Comparison of ENCODE assay signal across 23 mouse cellular contexts in genomic region chr3:71220818-71221217, GRCm38 (mm10).
DNase-seq lines count a peak whose midpoint lies in the region; ATAC-seq and TF ChIP-seq lines count a peak whose summit lies in the region.
"Had no signal": no experiment of that assay in that cellular context is flagged by ENCODE, and none has a peak within 500 bp of the region (broad histone marks: within the 10 kb centered on the region; RNA-seq: fewer than 3 reads in every experiment).

No protein-coding gene starts in this region.

- H3K36me3 ChIP-seq in forebrain, postnatal 0 days (ENCODE audit: insufficient read depth): no peaks in the 10 kb centered on the region
- H3K36me3 ChIP-seq in forebrain, embryonic 15.5 days: no peaks in the 10 kb centered on the region
- no peaks in the 10 kb centered on the region for H3K36me3 ChIP-seq in limb, embryonic 10.5 days
- H3K36me3 ChIP-seq: G1E; hindbrain, embryonic 12.5 days; hindbrain, embryonic 15.5 days had no signal

- no peak for TF ChIP-seq CTCF in forebrain, postnatal 0 days (IDR thresholded peaks at IDR 0.05; ENCODE audit: low read depth)
- TF ChIP-seq CTCF in brain, embryonic 14.5 days (IDR thresholded peaks at IDR 0.05; ENCODE audit: borderline replicate concordance, extremely low read depth, insufficient read depth, insufficient read length): no peak

- intact Hi-C loops in left cerebral cortex, postnatal 36 days (cut with DNase I): no loop called here

- H3K9ac ChIP-seq in forebrain, postnatal 0 days: no peak overlapping the region
- H3K9ac ChIP-seq in forebrain, embryonic 15.5 days (replicated peaks): no peak overlapping the region
- H3K9ac ChIP-seq: hindbrain, embryonic 12.5 days; hindbrain, embryonic 15.5 days had no signal

- no peak overlapping the region for H3K27ac ChIP-seq in forebrain, postnatal 0 days (ENCODE audit: low read depth, low read length)
- H3K27ac ChIP-seq in forebrain, embryonic 15.5 days (replicated peaks): no peak overlapping the region
- H3K27ac ChIP-seq in limb, embryonic 10.5 days: no peak overlapping the region
- H3K27ac ChIP-seq: heart, adult 2 months; hindbrain, embryonic 12.5 days; hindbrain, embryonic 15.5 days had no signal

- ATAC-seq in forebrain, postnatal 0 days: peak; percentile 78
- no peak for ATAC-seq in forebrain, embryonic 15.5 days (replicated peaks)
- ATAC-seq: forebrain, embryonic 14.5 days; Patski had no signal

- no peak for TF ChIP-seq POLR2A in brain, embryonic 14.5 days (IDR thresholded peaks at IDR 0.05; ENCODE audit: borderline replicate concordance, extremely low read depth, insufficient read depth, insufficient read length, poor library complexity, severe bottlenecking)

- no peaks in the 10 kb centered on the region; the same call in 1 of the 2 replicates for H3K4me1 ChIP-seq in forebrain, postnatal 0 days (ENCODE audit: insufficient read depth)
- no peaks in the 10 kb centered on the region for H3K4me1 ChIP-seq in forebrain, embryonic 15.5 days
- H3K4me1 ChIP-seq in limb, embryonic 10.5 days: no peaks in the 10 kb centered on the region
- H3K4me1 ChIP-seq: hindbrain, embryonic 12.5 days; hindbrain, embryonic 15.5 days had no signal

- no peaks in the 10 kb centered on the region for H3K27me3 ChIP-seq in forebrain, postnatal 0 days (ENCODE audit: insufficient read depth, low read length)
- H3K27me3 ChIP-seq in forebrain, embryonic 15.5 days: no peaks in the 10 kb centered on the region
- H3K27me3 ChIP-seq in limb, embryonic 10.5 days (ENCODE audit: low read depth, poor library complexity, severe bottlenecking): no peaks in the 10 kb centered on the region
- H3K27me3 ChIP-seq: CH12.LX; hindbrain, embryonic 12.5 days; hindbrain, embryonic 15.5 days; Patski had no signal

- H3K4me2 ChIP-seq in forebrain, postnatal 0 days (ENCODE audit: low read depth): no peak overlapping the region
- no peak overlapping the region for H3K4me2 ChIP-seq in forebrain, embryonic 15.5 days (replicated peaks)
- H3K4me2 ChIP-seq: heart, embryonic 11.5 days; hindbrain, embryonic 12.5 days; hindbrain, embryonic 15.5 days had no signal

- 51% methylated on average over 3 of the region's 3 CpGs for WGBS in forebrain, postnatal 0 days
- WGBS in forebrain, embryonic 15.5 days: 70% methylated on average over 3 of the region's 3 CpGs
- WGBS in limb, embryonic 10.5 days: 83% methylated on average over 3 of the region's 3 CpGs

- DNase-seq in forebrain, postnatal 0 days: no peak
- DNase-seq in left cerebral cortex, adult 11 months (ENCODE audit: low spot score): peak; percentile 2
- no peak for DNase-seq in left cerebral cortex, postnatal 36 days (ENCODE audit: low spot score in 2 of 2)
- peak; percentile 2 for DNase-seq in brain, embryonic 14.5 days (ENCODE audit: low read depth)
- DNase-seq in kidney, postnatal 36 days: no peak
- DNase-seq in limb, embryonic 10.5 days (ENCODE audit: low spot score): no peak
- DNase-seq: adrenal gland, postnatal 10 days; adrenal gland, postnatal 36 days; B cell, adult 2 months; cerebellum, adult 18-20 months; cerebellum, adult 9-10 months; cerebellum, postnatal 14 days; gastrocnemius, postnatal 10 days; gastrocnemius, postnatal 36 days; heart, adult 2 months had no signal

- H3K4me3 ChIP-seq in forebrain, postnatal 0 days (ENCODE audit: low read depth, low read length): no peak overlapping the region
- H3K4me3 ChIP-seq in forebrain, embryonic 15.5 days: no peak overlapping the region
- H3K4me3 ChIP-seq in limb, embryonic 10.5 days: no peak overlapping the region
- H3K4me3 ChIP-seq: heart, adult 2 months; hindbrain, embryonic 12.5 days; hindbrain, embryonic 15.5 days had no signal

- no peaks in the 10 kb centered on the region for H3K9me3 ChIP-seq in forebrain, postnatal 0 days (ENCODE audit: low read length)
- no peaks in the 10 kb centered on the region for H3K9me3 ChIP-seq in forebrain, embryonic 15.5 days
- H3K9me3 ChIP-seq in limb, embryonic 10.5 days (replicated peaks): no peaks in the 10 kb centered on the region
- H3K9me3 ChIP-seq: G1E; hindbrain, embryonic 12.5 days; hindbrain, embryonic 15.5 days had no signal

Comparison
In these comparisons a context has a peak if more than half of its experiments do, and no peak if none do; other contexts are left out.
1. DNase-seq: peak in left cerebral cortex, adult 11 months (single experiment) and brain, embryonic 14.5 days (single experiment); none in forebrain, postnatal 0 days (single experiment), left cerebral cortex, postnatal 36 days (0 of 2), kidney, postnatal 36 days (0 of 2) and limb, embryonic 10.5 days (single experiment).